Mouse (Mus musculus) neural tube, embryonic 12.5 days (tissue): ENCODE data around the gene Elovl5. TPM values are rescaled to one million over a fixed set of nuclear protein-coding genes. Genes with fewer than 3 reads are reported as not detected.
"Not testable (repeated sequence)": the region's sequence is repeated elsewhere in the genome, so short reads cannot be mapped to it uniquely, and the experiment has no call there.

Source experiments
- ATAC-seq: fragments of 200-750 bp; cut with Nextera tagmentation; 2 replicates; pipeline ENCODE4 v1.8.0; 2017; ENCODE audit warnings: low read depth, mild to moderate bottlenecking, moderate TSS enrichment, moderate library complexity; ENCODE audit not compliant: low FRiP score
- H3K27ac ChIP-seq: fragments of 300-500 bp; sonication (generic); 2 replicates; pipeline ENCODE4 v1.5.1; 2016
- H3K27me3 ChIP-seq: fragments of 300-500 bp; sonication (generic); replicated peaks from 2 replicates; pipeline ENCODE4 v1.6.1; 2016; ENCODE audit warnings: mild to moderate bottlenecking
- H3K36me3 ChIP-seq: fragments of 300-500 bp; sonication (generic); 2 replicates; pipeline ENCODE4 v1.6.1; 2016; ENCODE audit warnings: mild to moderate bottlenecking
- H3K4me1 ChIP-seq: fragments of 300-500 bp; sonication (generic); 2 replicates; pipeline ENCODE4 v1.6.1; 2016
- H3K4me2 ChIP-seq: fragments of 300-500 bp; sonication (generic); replicated peaks from 2 replicates; pipeline ENCODE4 v1.6.1; 2016; ENCODE audit warnings: mild to moderate bottlenecking
- H3K4me3 ChIP-seq: fragments of 300-500 bp; sonication (generic); 2 replicates; pipeline ENCODE4 v1.5.1; 2016
- H3K9ac ChIP-seq: fragments of 300-500 bp; sonication (generic); 2 replicates; pipeline ENCODE4 v1.6.1; 2016; ENCODE audit warnings: mild to moderate bottlenecking
- H3K9me3 ChIP-seq: fragments of 300-500 bp; sonication (generic); 2 replicates; pipeline ENCODE4 v1.6.1; 2016; ENCODE audit warnings: mild to moderate bottlenecking
- WGBS: fragments of 180-500 bp; shearing (Covaris S2); methylation state at CpG from one replicate; pipeline ENCODE4 v1.1.7; 2016; 5-methylcytosine and 5-hydroxymethylcytosine counted together
- polyA plus RNA-seq: library from polyadenylated mRNA; unstranded; fragments of >200 nt; fragmentation: Nextera tagmentation; extraction: Ambion mirVana; gene quantifications from 2 replicates; pipeline ENCODE4 v1.2.1, GENCODE M21; 2016

The Elovl5 gene
- polyA plus RNA-seq, 1 experiment from 2014 or later = 66.4 TPM

- Histone ChIP-seq H3K4me1 (no peaks in the 10 kb centered on the region), H3K27ac (no peak overlapping the region), H3K4me3 (no peak overlapping the region), H3K27me3 (no peaks in the 10 kb centered on the region), H3K4me2 (no peak overlapping the region), H3K9me3 (no peaks in the 10 kb centered on the region), H3K36me3 (no peaks in the 10 kb centered on the region), H3K9ac (no peak overlapping the region)
- no peak for ATAC-seq
- WGBS = 92% methylated on average over 6 of the region's 6 CpGs
Measured at GRCm38 (mm10) chr9:77992276-77992675, 75.1 kb downstream of the Elovl5 start.

DNA sequence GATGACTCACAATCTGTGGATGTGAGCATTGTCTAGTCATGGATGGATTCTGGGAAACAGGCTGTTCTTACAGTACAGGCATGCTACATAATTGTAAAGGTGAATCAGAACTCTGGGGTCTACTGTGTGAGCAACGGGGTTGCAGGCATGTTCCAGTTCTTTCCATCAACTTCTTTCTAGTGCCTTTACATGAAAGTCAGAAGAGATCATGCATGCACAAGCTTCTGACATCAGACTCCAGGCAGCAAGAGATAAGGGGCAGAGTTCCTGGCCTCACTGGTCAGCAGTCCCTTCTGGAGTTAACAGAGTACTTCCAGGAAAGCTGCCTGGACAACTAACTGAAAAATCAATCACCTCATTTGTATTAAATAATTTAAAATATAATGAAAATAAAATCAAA, 75.9 kb downstream of the Elovl5 start:
- Histone ChIP-seq H3K9me3 (no peaks in the 10 kb centered on the region), H3K4me2 (no peak overlapping the region), H3K27me3 (no peaks in the 10 kb centered on the region), H3K9ac (no peak overlapping the region), H3K4me1 (no peaks in the 10 kb centered on the region), H3K27ac (no peak overlapping the region), H3K36me3 (no peaks in the 10 kb centered on the region), H3K4me3 (no peak overlapping the region)
- no peak for ATAC-seq
- 84% methylated on average over 1 of the region's 1 CpGs for WGBS

GRCm38 (mm10) chr9:77993538-77994255, 76.5 kb downstream of the Elovl5 start:
- not testable (repeated sequence) for H3K4me3 ChIP-seq, H3K9ac ChIP-seq, H3K9me3 ChIP-seq, ATAC-seq, H3K27ac ChIP-seq, H3K4me2 ChIP-seq, H3K27me3 ChIP-seq, H3K36me3 ChIP-seq, H3K4me1 ChIP-seq
- WGBS = 91% methylated on average over 2 of the region's 2 CpGs

DNA sequence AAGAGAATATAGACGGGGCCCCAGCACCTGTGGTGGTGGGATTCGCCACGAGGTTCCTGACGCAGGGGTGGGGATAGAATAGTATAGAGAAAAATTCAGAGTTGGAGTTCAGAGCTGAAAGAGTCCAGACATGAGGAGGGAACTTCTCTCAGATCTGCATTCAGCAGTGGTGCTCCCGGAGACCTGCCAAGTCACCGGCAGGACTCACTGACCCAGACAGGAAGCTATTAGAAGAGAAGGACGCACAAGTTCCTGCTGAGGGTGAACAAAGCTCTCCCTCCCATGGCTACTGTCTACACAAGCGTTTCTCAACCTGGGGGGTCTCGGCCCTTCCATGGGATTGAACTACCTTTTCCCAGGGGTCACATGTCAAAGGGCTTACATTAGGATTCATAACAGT, 78.1 kb downstream of the Elovl5 start:
- Histone ChIP-seq H3K4me2 (no peak overlapping the region), H3K4me3 (no peak overlapping the region), H3K36me3 (no peaks in the 10 kb centered on the region), H3K9ac (no peak overlapping the region), H3K27me3 (no peaks in the 10 kb centered on the region), H3K9me3 (no peaks in the 10 kb centered on the region), H3K27ac (no peak overlapping the region), H3K4me1 (no peaks in the 10 kb centered on the region)
- 70% methylated on average over 9 of the region's 9 CpGs for WGBS
- ATAC-seq = no peak

DNA sequence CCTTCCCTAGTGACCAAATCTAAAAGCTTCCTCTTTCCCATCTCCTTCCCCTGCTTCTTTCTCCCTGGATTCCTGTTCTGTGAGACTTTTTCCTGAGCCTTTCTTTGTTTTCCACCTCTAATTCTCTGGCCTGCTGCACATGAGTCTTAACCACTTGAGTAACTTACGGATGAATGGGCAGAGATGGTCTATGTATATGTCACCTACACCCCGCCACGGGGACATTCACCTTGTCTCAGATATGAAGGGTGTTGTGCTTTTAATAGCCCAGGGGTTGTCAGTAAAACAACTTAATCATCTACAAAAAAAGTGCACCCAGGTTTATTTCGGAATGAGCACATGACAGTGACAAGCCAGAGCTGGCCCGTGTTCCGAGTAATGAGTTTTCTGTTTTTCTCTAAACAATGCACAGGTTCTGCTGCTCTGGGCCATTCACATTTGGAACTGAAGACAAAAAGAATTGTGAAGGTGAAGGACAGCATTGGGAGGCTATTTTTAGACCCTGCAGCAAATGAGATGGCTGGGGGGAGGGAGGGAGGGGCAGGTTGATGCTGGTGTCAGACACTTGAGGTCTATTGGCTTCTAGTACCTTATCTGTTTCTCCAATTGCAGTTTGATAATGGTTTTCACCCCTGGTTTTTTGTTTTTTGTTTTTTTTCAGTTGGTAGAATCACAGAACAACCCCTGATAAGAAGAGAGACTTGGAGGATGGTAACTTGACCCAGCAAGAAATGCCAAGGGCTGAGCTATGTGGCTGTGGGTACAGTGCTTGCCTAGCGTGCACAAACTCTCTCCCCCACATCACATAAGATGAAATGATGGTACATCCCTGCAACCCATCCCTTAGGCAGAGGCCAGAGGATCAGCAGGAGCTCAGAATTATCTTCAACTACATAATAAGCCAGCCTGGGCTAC, 83.7 kb downstream of the Elovl5 start:
- 93% methylated on average over 7 of the region's 7 CpGs for WGBS
- Histone ChIP-seq H3K27ac (no peak overlapping the region), H3K36me3 (no peaks in the 10 kb centered on the region), H3K4me1 (no peaks in the 10 kb centered on the region), H3K27me3 (no peaks in the 10 kb centered on the region), H3K9me3 (no peaks in the 10 kb centered on the region), H3K9ac (no peak overlapping the region), H3K4me3 (no peak overlapping the region), H3K4me2 (no peak overlapping the region)
- ATAC-seq = no peak

- Histone ChIP-seq H3K27ac (no peak overlapping the region), H3K36me3 (no peaks in the 10 kb centered on the region), H3K9me3 (no peaks in the 10 kb centered on the region), H3K4me1 (no peaks in the 10 kb centered on the region), H3K9ac (no peak overlapping the region), H3K4me3 (no peak overlapping the region), H3K27me3 (no peaks in the 10 kb centered on the region), H3K4me2 (no peak overlapping the region)
- 88% methylated on average over 2 of the region's 2 CpGs for WGBS
- ATAC-seq = no peak
Measured at GRCm38 (mm10) chr9:78003278-78003677, 86.1 kb downstream of the Elovl5 start.

DNA sequence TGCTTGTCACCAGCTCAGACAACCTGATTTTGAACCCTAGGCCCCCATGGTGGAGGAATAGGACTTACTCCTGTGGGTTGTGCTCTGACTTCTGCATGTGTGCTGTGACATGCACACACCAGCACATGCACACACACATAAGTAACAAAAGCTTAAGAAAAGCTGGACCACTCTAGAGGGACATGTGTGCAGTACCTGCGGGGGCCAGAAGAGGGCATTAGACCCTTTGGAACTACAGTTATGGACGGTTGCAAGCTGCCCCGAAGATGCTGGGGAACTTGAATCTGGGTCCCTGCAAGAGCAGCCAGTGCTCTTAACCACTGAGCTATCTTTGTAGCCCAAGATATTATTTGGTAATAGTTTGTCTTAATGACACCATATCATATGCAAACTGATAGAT, 88.3 kb downstream of the Elovl5 start:
- H3K4me2 ChIP-seq = no peak overlapping the region
- ATAC-seq = no peak
- no peak overlapping the region for H3K27ac ChIP-seq
- no peak overlapping the region for H3K9ac ChIP-seq
- no peak overlapping the region for H3K4me3 ChIP-seq
- no peaks in the 10 kb centered on the region for H3K27me3 ChIP-seq
- WGBS = 64% methylated on average over 3 of the region's 3 CpGs
- no peaks in the 10 kb centered on the region for H3K4me1 ChIP-seq
- no peaks in the 10 kb centered on the region for H3K9me3 ChIP-seq
- H3K36me3 ChIP-seq = no peaks in the 10 kb centered on the region

DNA sequence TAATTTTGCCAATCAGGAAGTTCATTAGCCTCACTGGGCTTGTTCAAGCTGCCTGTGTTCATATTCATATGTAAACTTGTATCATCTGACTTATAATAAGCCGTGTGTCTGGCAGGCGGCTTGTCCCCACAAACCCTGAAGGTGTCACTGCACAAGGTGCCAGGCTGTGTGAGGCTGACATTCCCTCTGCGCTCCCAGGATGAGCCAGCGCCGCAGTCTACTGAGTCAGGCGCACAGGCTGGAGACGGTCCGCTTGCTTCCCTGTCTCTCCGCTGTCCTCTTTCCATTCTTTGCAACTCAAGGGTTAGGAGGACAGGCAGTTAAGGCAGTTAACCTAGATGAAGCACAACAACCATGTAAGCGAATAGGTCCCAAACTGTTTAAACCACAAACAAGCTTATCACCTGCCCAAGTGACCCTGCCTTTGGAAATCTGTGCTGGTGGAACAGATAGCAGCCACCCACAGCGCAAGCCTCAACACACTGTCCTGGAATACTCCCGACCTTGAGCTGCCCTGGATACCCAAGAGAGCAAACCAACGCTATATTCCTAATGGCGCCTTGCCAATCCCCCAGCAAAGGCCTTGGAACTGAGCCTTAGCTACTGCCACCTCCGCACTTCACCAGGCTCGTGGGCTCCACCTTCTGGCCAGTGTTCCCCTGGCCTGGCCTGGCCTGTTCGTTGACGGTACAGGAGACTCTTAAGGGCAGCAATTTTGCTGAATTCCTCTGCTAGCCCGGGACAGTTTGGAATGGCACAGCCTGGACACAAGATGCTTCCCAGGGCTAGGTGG, 89.2 kb downstream of the Elovl5 start:
- Histone ChIP-seq H3K36me3 (no peaks in the 10 kb centered on the region), H3K9me3 (no peaks in the 10 kb centered on the region), H3K4me2 (no peak overlapping the region), H3K4me3 (no peak overlapping the region), H3K9ac (no peak overlapping the region), H3K4me1 (no peaks in the 10 kb centered on the region), H3K27ac (no peak overlapping the region), H3K27me3 (no peaks in the 10 kb centered on the region)
- peak; percentile 80 for ATAC-seq
- WGBS = 63% methylated on average over 19 of the region's 19 CpGs

GRCm38 (mm10) chr9:78009382-78009781, 92.2 kb downstream of the Elovl5 start:
- no peak for ATAC-seq
- 93% methylated on average over 7 of the region's 7 CpGs for WGBS
- no peak overlapping the region for H3K9ac ChIP-seq
- H3K27me3 ChIP-seq = no peaks in the 10 kb centered on the region
- H3K27ac ChIP-seq = no peak overlapping the region
- H3K4me3 ChIP-seq = no peak overlapping the region
- H3K9me3 ChIP-seq = no peaks in the 10 kb centered on the region
- H3K4me1 ChIP-seq = no peaks in the 10 kb centered on the region
- no peak overlapping the region for H3K4me2 ChIP-seq
- no peaks in the 10 kb centered on the region for H3K36me3 ChIP-seq

GRCm38 (mm10) chr9:78010187-78010586, 93.0 kb downstream of the Elovl5 start:
- ATAC-seq = no peak
- no peak overlapping the region for H3K4me3 ChIP-seq
- no peaks in the 10 kb centered on the region for H3K36me3 ChIP-seq
- no peaks in the 10 kb centered on the region for H3K4me1 ChIP-seq
- no peaks in the 10 kb centered on the region for H3K27me3 ChIP-seq
- no peak overlapping the region for H3K4me2 ChIP-seq
- WGBS = 83% methylated on average over 5 of the region's 5 CpGs
- H3K27ac ChIP-seq = no peak overlapping the region
- no peak overlapping the region for H3K9ac ChIP-seq
- no peaks in the 10 kb centered on the region for H3K9me3 ChIP-seq

GRCm38 (mm10) chr9:78010707-78011106, 93.5 kb downstream of the Elovl5 start:
- Histone ChIP-seq H3K4me3 (no peak overlapping the region), H3K36me3 (no peaks in the 10 kb centered on the region), H3K27me3 (no peaks in the 10 kb centered on the region), H3K4me1 (no peaks in the 10 kb centered on the region), H3K9ac (no peak overlapping the region), H3K4me2 (no peak overlapping the region), H3K9me3 (no peaks in the 10 kb centered on the region), H3K27ac (no peak overlapping the region)
- WGBS = 90% methylated on average over 10 of the region's 10 CpGs
- ATAC-seq = no peak

GRCm38 (mm10) chr9:78012066-78012465, 94.9 kb downstream of the Elovl5 start:
- H3K4me2 ChIP-seq = no peak overlapping the region
- no peak for ATAC-seq

More at GRCm38 (mm10) chr9:78012066-78012465, 94.9 kb downstream of the Elovl5 start:
- 95% methylated on average over 4 of the region's 4 CpGs for WGBS
- Histone ChIP-seq H3K4me1 (no peaks in the 10 kb centered on the region), H3K27ac (no peak overlapping the region), H3K4me3 (no peak overlapping the region), H3K9me3 (no peaks in the 10 kb centered on the region), H3K27me3 (no peaks in the 10 kb centered on the region), H3K9ac (no peak overlapping the region), H3K36me3 (no peaks in the 10 kb centered on the region)
